Mouse (Mus musculus) cerebellum, adult 2 months (tissue): ENCODE data around the gene Nkx1-1. TPM values are rescaled to one million over a fixed set of nuclear protein-coding genes. Genes with fewer than 3 reads are reported as not detected.

Experiments
- DNase-seq, 2 experiments: peaks; one replicate each; pipeline ENCODE4 v3.0.0; 2021
- H3K27ac ChIP-seq: fragments of 200-500 bp; 2 replicates; pipeline ENCODE4 v1.5.1; 2012; ENCODE audit warnings: low read length, control low read depth, inconsistent platforms; ENCODE audit not compliant: insufficient read depth
- H3K27me3 ChIP-seq: fragments of 200-500 bp; 2 replicates; pipeline ENCODE4 v1.6.1; 2012; ENCODE audit warnings: inconsistent platforms, mild to moderate bottlenecking, low read length, moderate library complexity; ENCODE audit not compliant: control insufficient read depth, insufficient read depth
- H3K4me1 ChIP-seq: fragments of 200-500 bp; 2 replicates; pipeline ENCODE4 v1.6.1; 2011; ENCODE audit warnings: low read length; ENCODE audit not compliant: control insufficient read depth, insufficient read depth
- H3K4me3 ChIP-seq: fragments of 200-500 bp; replicated peaks from 2 replicates; pipeline ENCODE3; 2011; ENCODE audit warnings: mild to moderate bottlenecking, low read depth, low read length, control low read depth; ENCODE audit not compliant: insufficient read depth
- CTCF ChIP-seq: fragments of 200-500 bp; IDR thresholded peaks from 2 replicates; pipeline ENCODE4 v1.5.1; 2011; ENCODE audit warnings: low read depth, mild to moderate bottlenecking, control low read depth, low read length, moderate library complexity, borderline replicate concordance; ENCODE audit not compliant: insufficient read depth
- POLR2A ChIP-seq: fragments of 200-500 bp; IDR thresholded peaks from 2 replicates; pipeline ENCODE4 v1.6.1; 2011; ENCODE audit warnings: low read length, control low read depth, borderline replicate concordance; ENCODE audit not compliant: insufficient read depth
- WGBS: fragments of 180-500 bp; shearing (Covaris S2); methylation state at CpG from one replicate; pipeline ENCODE4 v1.1.7; 2018; 5-methylcytosine and 5-hydroxymethylcytosine counted together
- polyA plus RNA-seq: library from polyadenylated mRNA; depleted of rRNA; stranded (reverse); fragments of >200 nt; gene quantifications from 2 replicates; pipeline ENCODE4 v1.2.3, GENCODE M21; 2012

The Nkx1-1 gene
- polyA plus RNA-seq, 1 experiment, result 0.33 TPM

DNA sequence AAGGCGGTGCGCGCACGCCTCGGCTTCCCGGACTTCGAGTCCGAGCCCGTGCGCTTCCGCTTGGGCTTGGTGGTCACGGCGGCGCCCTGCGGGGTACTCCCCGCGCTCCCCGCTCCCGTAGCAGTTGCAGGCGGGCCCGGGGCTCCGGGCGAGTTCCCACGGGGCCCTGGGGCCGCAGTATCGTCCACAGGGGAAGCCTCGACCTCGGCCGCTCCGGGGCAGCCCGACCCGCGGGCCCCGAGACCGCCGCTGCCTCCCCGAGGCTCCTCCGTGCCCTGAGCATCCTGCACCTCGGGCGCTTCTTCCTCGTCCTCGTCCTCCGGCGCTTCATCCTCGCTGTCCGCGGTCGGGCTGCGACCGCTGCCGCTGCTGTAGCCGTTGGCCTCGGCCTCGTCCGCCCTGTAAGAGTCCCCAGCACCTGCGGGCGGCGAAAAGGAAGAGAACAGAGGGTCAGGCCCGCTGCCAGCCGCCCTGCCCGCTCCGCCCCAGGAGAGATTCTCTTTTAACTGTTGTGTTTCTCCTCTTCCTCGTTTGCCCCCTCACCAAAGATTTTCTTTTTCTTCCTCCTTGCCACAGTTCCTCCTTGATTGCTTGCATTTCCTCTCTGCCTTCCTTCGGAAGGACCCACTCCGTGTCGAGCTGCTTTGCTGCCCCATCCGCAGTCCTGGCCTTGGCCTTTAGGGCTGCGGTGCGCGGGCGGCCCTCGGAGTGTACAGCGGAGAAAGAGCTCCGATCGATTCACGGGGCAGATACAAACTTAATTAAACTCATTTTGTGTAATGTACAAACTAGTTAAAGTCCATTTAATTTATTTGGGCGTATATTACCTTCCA is 2.4 kb downstream of the Nkx1-1 start:
- 1% methylated on average over 77 of the region's 77 CpGs for WGBS

DNA sequence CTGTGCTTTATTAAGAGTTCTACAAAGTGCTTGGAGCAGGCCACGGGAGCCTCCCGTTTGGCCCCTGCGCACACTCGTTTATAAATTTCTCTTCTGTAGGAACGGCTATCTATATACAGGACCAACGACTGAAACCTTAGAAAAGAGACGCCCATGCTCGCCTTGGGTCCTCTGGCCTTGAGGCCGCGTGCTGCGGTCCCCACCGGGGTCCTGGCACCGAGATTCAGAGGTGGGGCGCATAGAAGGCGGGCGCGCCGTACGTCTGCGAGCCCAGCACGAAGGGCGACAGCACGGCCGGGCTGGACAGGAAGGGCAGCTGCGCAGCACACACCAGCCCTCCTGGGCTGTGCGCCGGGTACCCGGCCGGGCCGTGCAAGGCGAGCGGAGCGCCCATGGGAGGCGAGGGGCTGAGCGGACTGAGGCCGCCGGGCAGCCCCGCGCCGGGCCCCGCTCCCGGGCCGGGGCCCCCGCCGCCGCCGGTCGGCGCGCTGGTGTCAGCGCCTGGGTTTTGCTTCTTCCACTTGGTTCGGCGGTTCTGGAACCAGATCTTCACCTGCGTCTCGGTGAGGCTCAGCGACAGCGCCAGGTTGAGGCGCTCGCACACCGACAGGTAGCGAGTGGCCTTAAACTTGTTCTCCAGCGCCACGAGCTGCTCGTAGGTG is 3.1 kb downstream of the Nkx1-1 start:
- Histone ChIP-seq H3K4me1 (0 out of 2 replicates have a peak, but pooled peaks cover 3% of the 10 kb centered on the region), H3K27ac (no peak overlapping the region), H3K4me3 (no peak overlapping the region), H3K27me3 (peaks cover 15% of the 10 kb centered on the region; the same call in 1 of the 2 replicates)
- TF ChIP-seq POLR2A (no peak), CTCF (no peak)
- peak; percentile 10 to 46 for DNase-seq
- WGBS, result 2% methylated on average over 64 of the region's 64 CpGs

More for the DNA sequence above, 2.4 kb downstream of the Nkx1-1 start:
- H3K4me3 ChIP-seq, result no peak overlapping the region
- H3K4me1 ChIP-seq, result 0 out of 2 replicates have a peak, but pooled peaks cover 3% of the 10 kb centered on the region
- peaks cover 15% of the 10 kb centered on the region; the same call in 1 of the 2 replicates for H3K27me3 ChIP-seq
- no peak for TF ChIP-seq CTCF
- no peak for TF ChIP-seq POLR2A
- no peak overlapping the region for H3K27ac ChIP-seq
- DNase-seq, result peak; percentile 14 to 49

DNA sequence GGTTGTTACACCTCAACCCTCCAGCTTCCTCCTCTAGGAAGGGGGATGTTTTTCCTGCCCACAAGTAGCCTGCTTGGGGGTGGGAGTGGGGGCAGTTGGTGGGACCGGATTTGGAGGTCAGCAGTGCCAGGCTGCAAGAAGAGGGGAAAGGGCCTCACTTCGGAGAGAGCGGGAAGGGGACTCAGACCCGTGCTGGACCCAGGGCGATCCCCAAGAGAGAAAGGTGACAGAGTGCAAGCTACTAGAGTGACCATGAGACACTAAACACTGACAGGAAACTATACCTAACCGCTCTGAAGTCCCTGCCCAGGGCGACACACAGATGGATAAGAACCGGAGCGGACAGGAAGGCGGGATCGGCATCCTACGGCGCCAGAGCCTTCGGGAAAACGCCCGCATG is 3.7 kb downstream of the Nkx1-1 start:
- H3K4me1 ChIP-seq, result 0 out of 2 replicates have a peak, but pooled peaks cover 3% of the 10 kb centered on the region
- DNase-seq, result no peak
- H3K27me3 ChIP-seq, result peaks cover 15% of the 10 kb centered on the region; the same call in 1 of the 2 replicates
- TF ChIP-seq CTCF (no peak), POLR2A (no peak)
- WGBS, result 7% methylated on average over 16 of the region's 16 CpGs
- no peak overlapping the region for H3K4me3 ChIP-seq
- H3K27ac ChIP-seq, result no peak overlapping the region

DNA sequence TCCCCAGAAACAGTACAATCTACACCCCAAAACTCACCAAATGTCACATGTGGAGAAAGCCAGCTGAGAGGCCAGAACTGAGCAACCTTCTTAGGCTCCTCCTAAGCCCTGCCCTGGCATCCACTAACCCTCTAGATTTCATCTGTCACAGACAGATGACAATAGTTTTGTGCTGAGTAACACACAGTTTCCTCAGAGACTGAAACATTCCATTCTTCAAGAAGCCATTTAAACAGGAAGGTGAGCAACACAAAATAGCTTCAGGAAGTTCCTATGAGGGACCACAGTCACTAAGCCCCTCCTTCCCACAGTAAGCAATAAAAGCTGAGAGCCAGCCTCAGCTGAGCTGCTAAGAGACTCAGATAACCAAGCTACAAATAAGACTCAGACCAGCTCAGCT is 6.3 kb downstream of the Nkx1-1 start:
- 0 out of 2 replicates have a peak, but pooled peaks cover under 1% of the 10 kb centered on the region for H3K4me1 ChIP-seq
- no peak overlapping the region for H3K4me3 ChIP-seq
- DNase-seq, result no peak
- peaks cover 8% of the 10 kb centered on the region; the same call in 1 of the 2 replicates for H3K27me3 ChIP-seq
- H3K27ac ChIP-seq, result no peak overlapping the region
- TF ChIP-seq POLR2A (no peak), CTCF (no peak)

DNA sequence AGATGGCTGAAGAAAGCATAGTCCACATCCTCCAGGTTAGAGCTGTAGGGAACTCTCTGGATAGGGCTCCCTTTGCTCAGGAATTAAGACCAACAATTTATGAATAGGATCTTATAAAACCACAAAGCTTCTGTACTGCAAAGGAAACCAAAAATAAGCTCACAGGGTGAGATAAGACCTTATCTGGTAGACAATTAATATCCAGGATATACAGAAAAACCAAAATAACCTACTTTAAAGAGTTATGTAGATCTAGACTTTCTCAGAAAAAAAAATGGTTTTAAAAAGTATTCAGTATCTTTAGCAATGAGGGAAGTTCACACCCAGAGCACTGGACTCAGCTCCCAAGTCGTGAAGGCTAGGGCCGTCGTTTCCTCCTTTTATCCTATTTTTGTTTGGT is 13.5 kb downstream of the Nkx1-1 start:
- no peak for DNase-seq
- H3K27ac ChIP-seq, result no peak overlapping the region
- H3K4me1 ChIP-seq, result no peaks in the 10 kb centered on the region
- 83% methylated on average over 3 of the region's 3 CpGs for WGBS
- H3K27me3 ChIP-seq, result no peaks in the 10 kb centered on the region
- H3K4me3 ChIP-seq, result no peak overlapping the region
- TF ChIP-seq CTCF, result no peak
- no peak for TF ChIP-seq POLR2A

DNA sequence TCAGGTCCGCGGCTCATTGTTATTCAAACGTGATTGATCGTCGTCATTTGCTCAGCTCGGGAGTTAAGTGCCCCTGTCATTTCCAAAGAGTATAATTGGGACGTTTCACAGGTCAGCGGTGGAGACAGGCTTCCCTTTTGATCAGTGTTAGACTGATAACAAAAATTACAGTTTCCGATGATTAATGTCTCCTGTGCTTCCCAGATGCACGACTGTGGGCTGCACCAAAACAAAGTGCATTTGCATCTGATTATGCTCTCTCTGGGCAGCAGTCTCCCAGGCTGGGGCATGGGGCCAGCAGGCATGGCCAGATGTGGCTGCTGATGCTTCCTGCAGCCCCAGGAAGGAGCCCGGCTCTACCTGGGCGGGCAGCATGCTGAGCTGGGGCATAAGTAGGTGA is 33.0 kb downstream of the Nkx1-1 start:
- Histone ChIP-seq H3K4me1 (no peaks in the 10 kb centered on the region), H3K4me3 (no peak overlapping the region), H3K27me3 (no peaks in the 10 kb centered on the region), H3K27ac (no peak overlapping the region)
- no peak for TF ChIP-seq CTCF
- no peak for TF ChIP-seq POLR2A
- WGBS, result 58% methylated on average over 12 of the region's 12 CpGs
- DNase-seq, result no peak

DNA sequence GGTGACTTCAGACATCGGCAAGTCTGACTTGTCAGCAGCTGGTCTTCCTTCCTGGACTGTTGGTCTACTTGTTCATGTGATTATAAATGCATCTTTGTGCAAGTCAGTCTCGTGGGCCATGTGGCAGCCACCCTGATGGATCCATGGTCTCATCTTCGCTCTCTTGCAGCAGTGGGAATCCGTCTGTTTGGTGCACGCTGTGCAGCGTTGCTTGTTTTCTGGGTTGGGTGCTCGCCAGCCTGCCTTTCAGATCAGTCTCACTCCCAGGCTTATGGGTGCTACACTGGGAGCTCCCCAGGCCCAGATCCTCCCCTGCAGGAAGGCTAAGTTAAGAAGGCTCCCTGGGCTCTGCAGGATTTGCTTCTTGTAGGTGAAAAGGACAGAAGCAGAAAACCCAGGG is 36.9 kb downstream of the Nkx1-1 start:
- H3K4me1 ChIP-seq, result no peaks in the 10 kb centered on the region
- TF ChIP-seq CTCF, result no peak
- TF ChIP-seq POLR2A, result no peak
- H3K4me3 ChIP-seq, result no peak overlapping the region
- WGBS, result 62% methylated on average over 7 of the region's 7 CpGs
- no peak overlapping the region for H3K27ac ChIP-seq
- no peak for DNase-seq
- no peaks in the 10 kb centered on the region for H3K27me3 ChIP-seq
